Mouse (Mus musculus) retina, postnatal 7 days (tissue): ENCODE measurements around the gene Scamp1.

Experiments used
- DNase-seq: peaks from one replicate; pipeline ENCODE4 v3.0.0-alpha.2; 2012; ENCODE audit warnings: low read depth, low spot score

The Scamp1 gene

DNA sequence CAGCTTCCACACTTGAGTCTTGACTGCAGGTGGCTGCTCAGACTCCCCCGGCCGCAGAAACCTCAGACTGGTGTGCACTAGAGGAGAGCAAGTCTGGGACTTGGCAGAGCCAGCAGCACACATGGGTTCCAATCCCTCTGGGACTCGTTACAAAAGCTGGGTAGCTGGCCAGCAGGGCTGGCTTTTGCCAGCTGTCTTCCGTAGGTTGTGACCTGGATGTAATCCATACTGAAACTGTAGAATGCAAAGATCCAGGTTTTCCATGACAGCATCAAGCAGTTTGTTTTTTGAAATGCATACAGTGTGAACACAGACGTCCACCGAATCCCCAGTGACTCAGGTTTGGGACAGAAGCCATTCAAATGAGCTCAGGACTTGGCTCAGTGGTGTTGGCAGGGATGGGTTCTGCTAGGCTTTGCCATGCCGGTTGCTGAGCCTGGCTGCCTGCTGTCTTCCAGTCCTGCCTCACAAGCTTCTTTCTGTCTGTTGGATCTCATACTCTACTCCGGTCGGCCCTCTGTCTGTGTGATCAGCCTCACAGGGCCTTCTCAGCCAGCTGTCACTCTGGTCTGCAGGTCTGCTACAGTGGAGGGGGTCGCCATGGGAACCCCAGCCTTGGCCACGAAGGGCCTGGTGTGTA is 107.1 kb downstream of the Scamp1 start:
- no peak for DNase-seq

GRCm38 (mm10) chr13:94177148-94177547 is 108.5 kb downstream of the Scamp1 start:
- no peak for DNase-seq

DNA sequence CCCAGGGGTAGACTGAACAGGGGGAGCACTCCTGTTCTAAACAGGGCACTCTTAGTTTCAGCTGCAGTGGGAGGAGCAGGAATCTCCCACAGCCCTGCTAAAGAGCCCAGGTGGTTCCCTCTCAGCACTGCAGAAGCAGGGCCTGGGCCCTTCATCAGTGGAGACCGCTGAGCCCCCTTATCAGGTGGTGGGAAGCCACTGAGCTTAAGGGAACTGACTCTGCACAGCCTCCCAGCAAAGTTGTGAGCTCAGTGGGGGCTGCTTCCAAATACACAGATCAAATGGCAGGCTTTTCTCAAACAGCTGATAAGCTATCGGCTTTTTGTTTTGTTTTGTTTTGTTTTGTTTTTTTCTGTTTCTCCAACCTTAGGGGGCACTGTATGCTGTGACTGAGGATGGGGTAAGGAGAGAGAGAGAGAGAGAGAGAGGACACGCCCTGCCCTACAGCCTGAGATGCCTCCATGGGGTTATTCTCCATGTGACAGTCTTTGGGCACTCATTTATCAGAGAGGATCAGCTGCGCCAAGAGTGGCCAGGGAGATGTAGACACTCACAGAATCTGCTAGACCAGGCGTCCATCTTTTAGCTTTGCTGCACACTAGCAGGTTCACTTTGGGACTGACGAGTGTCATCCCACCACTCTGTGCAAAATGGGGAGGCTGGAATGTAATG is 110.1 kb downstream of the Scamp1 start:
- no peak for DNase-seq

DNA sequence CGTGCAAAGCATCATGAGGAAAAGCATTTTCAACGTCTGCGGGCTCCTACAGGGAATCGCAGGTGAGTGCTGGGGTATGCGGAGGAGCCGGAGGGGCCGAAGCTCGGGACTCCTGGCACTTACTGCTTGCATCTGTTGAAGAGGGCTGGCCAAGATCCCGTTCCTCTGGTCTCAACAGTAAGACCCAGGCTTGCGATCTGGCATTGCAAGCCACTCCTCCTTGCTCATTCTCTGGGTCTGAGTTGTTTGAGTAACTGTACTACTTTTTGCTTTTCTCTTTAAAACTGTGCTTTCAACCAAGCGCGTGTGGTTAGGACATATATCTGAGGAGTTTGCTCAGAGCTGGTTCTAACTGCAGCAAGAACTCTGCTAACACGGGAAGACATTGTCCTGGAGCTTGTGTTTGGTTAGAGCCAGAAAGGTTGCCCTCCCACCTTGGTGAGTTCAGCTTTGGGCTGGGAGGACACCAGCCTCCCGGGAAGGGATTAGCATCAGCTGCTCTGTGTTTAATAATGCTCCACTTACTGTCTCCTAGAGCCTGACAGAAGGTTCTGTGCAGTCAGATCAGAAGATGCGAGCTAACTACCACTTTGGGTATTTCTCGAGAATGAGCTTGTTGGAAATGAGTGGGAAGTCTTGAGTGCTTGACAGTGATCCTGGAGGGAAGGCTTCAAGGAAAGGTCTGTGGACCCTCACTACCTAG is 110.9 kb downstream of the Scamp1 start:
- no peak for DNase-seq

GRCm38 (mm10) chr13:94173633-94174576 is 111.8 kb downstream of the Scamp1 start:
- no peak for DNase-seq

GRCm38 (mm10) chr13:94172533-94173310 is 112.9 kb downstream of the Scamp1 start:
- DNase-seq = no peak

DNA sequence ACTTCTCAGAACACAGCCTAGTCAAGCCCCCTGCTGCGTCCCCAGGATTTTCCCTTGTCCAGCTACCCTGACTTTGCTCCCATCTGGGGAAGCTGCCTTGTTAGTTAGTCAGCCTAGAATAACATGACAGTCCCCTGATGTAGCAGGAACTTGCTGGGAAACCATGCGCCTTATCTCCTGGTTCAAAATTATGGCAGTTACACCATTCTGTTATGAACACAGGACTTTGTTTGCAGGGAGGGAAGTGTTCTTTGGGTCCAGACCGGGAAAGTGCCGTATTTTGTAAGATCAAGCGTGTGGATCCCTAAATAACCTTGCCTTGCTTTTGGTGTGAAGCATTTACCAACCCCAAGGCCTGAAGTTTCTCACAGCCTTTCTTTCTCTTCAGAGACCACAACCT is 114.0 kb downstream of the Scamp1 start:
- DNase-seq = no peak

- no peak for DNase-seq
Measured at GRCm38 (mm10) chr13:94169325-94169916, 116.2 kb downstream of the Scamp1 start.

- no peak for DNase-seq
Measured at GRCm38 (mm10) chr13:94168319-94168718, 117.3 kb downstream of the Scamp1 start.

- DNase-seq = no peak
Measured at GRCm38 (mm10) chr13:94164501-94164900, 121.2 kb downstream of the Scamp1 start.

DNA sequence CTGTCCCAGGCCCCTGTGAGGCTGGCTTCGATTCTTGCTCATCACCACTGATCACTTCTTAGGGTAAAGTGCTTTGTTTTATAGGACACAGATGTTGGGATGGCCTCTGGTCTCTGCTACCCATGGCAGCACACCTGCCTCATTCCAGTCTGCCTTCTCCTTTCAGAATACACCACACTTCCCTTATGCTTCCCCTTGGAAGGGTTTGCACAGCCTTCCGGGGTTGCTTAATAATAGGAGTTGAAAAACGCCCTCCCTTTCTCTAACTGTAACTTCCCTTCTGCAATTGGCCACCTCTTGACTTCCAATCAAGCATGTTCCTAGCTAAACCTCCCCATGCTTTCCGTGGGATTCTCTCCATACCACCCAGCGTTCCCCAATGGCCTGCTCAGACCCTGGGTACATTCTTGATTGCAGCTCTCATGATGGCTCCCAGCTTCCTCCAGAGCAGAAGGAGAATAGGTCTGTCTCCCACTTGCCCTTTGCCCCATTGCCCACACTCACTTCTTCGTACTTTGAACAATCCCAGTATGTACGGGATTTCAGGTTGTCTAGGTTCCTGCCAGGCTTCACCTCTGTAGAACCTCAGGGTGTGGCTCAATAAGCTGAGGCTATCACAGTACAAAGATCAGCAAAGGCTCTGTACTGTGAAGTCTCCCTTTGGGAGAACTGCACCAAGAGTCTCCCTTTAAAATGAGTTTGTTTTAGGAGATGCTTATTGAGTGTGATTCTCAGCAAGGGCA is 126.0 kb downstream of the Scamp1 start:
- DNase-seq = no peak

DNA sequence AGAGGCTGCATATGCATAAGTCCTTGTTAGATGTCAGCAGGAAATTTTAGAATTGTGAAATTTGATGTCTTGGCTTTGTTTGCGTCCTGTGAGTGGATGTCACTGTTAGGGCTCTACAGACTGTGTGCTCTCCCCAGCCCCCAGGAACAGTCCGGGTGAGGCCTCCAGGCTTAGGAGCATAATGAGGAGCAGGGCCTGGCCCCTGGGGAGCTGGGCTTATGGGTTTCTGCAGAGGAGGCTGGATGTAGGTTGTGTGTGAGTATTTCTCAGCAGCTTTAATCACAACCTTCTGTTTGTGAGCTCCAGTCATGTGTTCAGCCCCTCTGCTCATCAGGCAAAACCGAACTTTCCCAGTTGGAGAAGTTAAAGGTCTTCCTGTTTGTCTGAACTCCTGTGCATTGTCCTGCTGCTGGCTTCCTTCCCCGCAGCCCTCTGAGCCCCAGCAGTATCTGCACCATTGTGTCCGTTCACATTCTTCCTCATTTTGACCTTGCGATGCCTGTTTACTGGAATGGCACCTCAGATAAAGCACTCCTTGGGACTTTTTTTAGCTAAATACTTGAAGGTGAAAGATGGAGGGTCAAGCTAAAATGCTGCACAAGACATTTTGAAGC is 126.7 kb downstream of the Scamp1 start:
- no peak for DNase-seq

DNA sequence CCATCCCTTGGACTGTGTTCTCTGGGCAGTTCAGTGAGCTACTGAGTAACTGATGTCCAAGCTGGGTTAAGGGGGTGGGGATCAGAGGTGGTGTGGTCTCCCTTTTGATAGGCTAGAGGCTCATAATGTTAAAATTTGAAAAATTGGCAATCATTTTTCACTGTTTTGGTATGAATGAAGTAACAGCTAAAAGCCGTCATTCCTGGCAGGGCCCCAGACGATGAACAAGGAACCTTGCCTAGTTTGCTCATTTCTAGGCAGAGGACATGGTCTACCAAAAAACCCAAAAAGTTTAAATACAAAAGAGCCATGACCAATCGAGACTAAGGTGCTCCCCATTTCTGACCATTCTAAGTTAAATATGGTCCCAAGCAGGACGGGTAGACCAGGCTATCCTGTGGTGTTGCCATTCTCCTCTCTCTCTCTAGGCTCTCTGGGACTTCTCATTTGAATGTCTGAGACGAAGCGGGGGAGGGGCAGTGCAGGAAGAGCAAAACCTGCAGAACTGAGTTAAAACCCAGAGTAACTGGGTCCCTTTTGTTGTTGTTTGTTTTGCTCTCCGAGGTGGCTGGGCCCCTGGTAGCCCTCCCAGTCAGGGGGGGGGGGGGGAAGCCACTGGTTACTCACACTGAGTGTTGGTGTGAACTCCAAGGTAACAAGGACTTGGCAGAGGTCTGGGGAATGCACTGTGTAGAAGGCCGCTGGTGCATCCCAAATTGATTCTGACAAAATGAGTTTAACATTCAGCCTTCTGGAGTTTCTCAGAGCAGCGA is 129.8 kb downstream of the Scamp1 start:
- DNase-seq = no peak

DNA sequence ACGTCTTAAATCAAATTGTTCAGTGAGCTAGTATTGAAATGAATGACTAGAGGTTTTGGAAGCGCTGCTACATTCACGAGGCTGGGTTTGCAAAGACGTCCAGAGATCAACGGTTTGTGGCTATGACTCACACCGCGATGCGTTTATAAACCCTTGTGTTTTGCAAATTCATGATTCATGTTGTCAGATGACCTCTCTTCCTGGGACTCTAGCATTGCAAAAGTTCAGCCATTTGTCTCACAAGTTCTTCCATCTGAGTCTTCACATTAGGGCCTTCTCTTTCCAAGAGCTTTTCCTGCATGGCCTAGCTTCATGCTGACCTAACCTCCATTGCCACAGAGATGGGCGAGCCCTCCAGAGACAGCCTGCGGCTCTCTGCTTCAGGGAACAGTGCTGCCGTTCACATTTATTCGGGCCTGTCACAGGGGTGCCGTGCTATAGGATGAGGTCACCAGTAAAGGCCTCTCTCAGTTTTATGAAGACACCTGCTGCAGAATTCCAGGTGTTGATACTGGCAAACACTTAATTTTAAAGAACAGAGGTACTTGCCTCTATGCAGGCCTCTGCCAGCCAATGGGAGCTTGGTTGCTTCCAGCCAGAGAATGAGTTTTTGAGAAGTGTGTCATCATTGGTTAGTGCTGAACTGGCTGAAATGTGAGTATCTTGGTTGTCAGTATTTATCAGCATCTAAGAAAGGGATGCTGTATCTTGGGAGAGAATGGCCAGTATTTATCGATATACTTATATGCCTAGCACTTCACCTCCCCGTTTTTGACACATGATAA is 131.0 kb downstream of the Scamp1 start:
- DNase-seq = no peak

- no peak for DNase-seq
Measured at GRCm38 (mm10) chr13:94153658-94154057, 132.0 kb downstream of the Scamp1 start.

DNA sequence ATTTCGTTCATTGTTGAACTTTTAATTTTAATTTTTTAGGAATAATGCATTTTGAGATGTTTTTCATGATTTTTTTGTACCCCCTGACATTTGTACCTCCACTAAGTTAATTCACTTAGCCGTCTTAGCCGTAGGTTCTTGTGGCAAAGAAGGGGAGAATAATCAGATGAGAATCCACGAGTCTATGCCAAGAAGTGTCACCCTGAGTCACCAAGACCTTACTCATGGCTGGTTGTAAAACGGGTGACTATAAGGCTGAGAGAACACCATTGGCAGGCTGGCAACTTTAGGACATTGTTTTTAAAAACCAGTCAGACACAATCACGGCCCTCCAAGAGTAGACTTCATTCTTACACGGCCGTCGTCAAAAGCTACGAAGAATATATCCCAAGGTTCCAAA is 132.8 kb downstream of the Scamp1 start:
- DNase-seq = no peak
